Mouse (Mus musculus): ENCODE measurements around the gene Gtpbp2. TPM values are rescaled to one million over a fixed set of nuclear protein-coding genes. Genes with fewer than 3 reads are reported as not detected.

The Gtpbp2 gene
- polyA plus RNA-seq (2012; fragmentation: generic; extraction: Trizol) = 10 to 100 TPM in 1 of 2 experiments, 1 to 10 TPM in 1; 5.2 to 43.0 TPM

GRCm38 (mm10) chr17:46160686-46161085, at the start of gene Gtpbp2:
Gene Gtpbp2, plus strand, starts transcription at chr17:46161032.

GRCm38 (mm10) chr17:46143578-46144423, 17.0 kb upstream of the Gtpbp2 start, which contains the start of gene Rsph9:
Gene Rsph9, minus strand, starts transcription at chr17:46144216.

GRCm38 (mm10) chr17:46152847-46153782, 7.7 kb upstream of the Gtpbp2 start, which contains the start of gene Mad2l1bp:
Gene Mad2l1bp, minus strand, starts transcription at chr17:46153553.

GRCm38 (mm10) chr17:46202421-46203071, 41.7 kb downstream of the Gtpbp2 start, which contains the start of the genes Polh and Xpo5:
Gene Polh, minus strand, starts transcription at chr17:46202645.
Gene Xpo5, plus strand, starts transcription at chr17:46202782.

Other genes with a start within 250 kb of the Gtpbp2 start
- 10 to 100 TPM in 1 of 2 experiments, 1 to 10 TPM in 1; 4.4 to 22.7 TPM for gene Vegfa, start 128.7 kb upstream of the Gtpbp2 start, polyA plus RNA-seq (2012; fragmentation: generic; extraction: Trizol)
- 100 to 1,000 TPM; 140 to 212 TPM for gene Mrps18a, start 50.0 kb upstream of the Gtpbp2 start, polyA plus RNA-seq (2012; fragmentation: generic; extraction: Trizol)
- gene Rsph9, start 16.8 kb upstream of the Gtpbp2 start, polyA plus RNA-seq (2012; fragmentation: generic; extraction: Trizol) = not detected
- 10 to 100 TPM; 24.3 to 32.6 TPM for gene Mad2l1bp, start 7.5 kb upstream of the Gtpbp2 start, polyA plus RNA-seq (2012; fragmentation: generic; extraction: Trizol)
- gene Polh, start 41.6 kb downstream of the Gtpbp2 start, polyA plus RNA-seq (2012; fragmentation: generic; extraction: Trizol) = 1 to 10 TPM; 1.5 to 9.4 TPM
- 10 to 100 TPM; 14.4 to 24.3 TPM for gene Xpo5, start 41.8 kb downstream of the Gtpbp2 start, polyA plus RNA-seq (2012; fragmentation: generic; extraction: Trizol)
- 100 to 1,000 TPM; 111 to 156 TPM for gene Polr1c, start 87.0 kb downstream of the Gtpbp2 start, polyA plus RNA-seq (2012; fragmentation: generic; extraction: Trizol)
- gene Yipf3, start 87.0 kb downstream of the Gtpbp2 start, polyA plus RNA-seq (2012; fragmentation: generic; extraction: Trizol) = 100 to 1,000 TPM; 159 to 180 TPM
- 10 to 100 TPM; 10.4 to 11.1 TPM for gene Lrrc73, start 92.5 kb downstream of the Gtpbp2 start, polyA plus RNA-seq (2012; fragmentation: generic; extraction: Trizol)
- 10 to 100 TPM; 54.0 to 58.3 TPM for gene Tjap1, start 122.0 kb downstream of the Gtpbp2 start, polyA plus RNA-seq (2012; fragmentation: generic; extraction: Trizol)
- 10 to 100 TPM in 1 of 2 experiments, 1 to 10 TPM in 1; 7.2 to 55.2 TPM for gene Dlk2, start 136.4 kb downstream of the Gtpbp2 start, polyA plus RNA-seq (2012; fragmentation: generic; extraction: Trizol)
- gene Abcc10, start 167.3 kb downstream of the Gtpbp2 start, polyA plus RNA-seq (2012; fragmentation: generic; extraction: Trizol) = 1 to 10 TPM; 2.7 to 7.7 TPM
- gene Zfp318, start 222.7 kb downstream of the Gtpbp2 start, polyA plus RNA-seq (2012; fragmentation: generic; extraction: Trizol) = 1 to 10 TPM in 1 of 2 experiments, under 1 TPM in 1; 0.54 to 5.8 TPM